Comparison of ENCODE assay signal across 25 mouse cellular contexts in genomic region chr5:144918204-144918603, GRCm38 (mm10).
"Had no signal": no experiment of that assay in that cellular context is flagged by ENCODE, and none has a peak within 500 bp of the region (broad histone marks: within the 10 kb centered on the region; RNA-seq: fewer than 3 reads in every experiment).

No protein-coding gene starts in this region.

- ATAC-seq: hindbrain, postnatal 0 days; intestine, embryonic 16.5 days had no signal

- DNase-seq: gastrocnemius, adult 2 months; gastrocnemius, postnatal 14 days; gastrocnemius, postnatal 36 days; heart, adult 11 months; heart, adult 2 months; heart, postnatal 14 days; heart, postnatal 36 days; kidney, adult 11 months; kidney, adult 2 months; kidney, adult 9 months; kidney, postnatal 14 days; kidney, postnatal 36 days; layer of hippocampus, adult 9-11 months; layer of hippocampus, postnatal 36 days; left cerebral cortex, postnatal 4 days had no signal

- H3K4me3 ChIP-seq: gastrocnemius, adult 2 months; heart, adult 2 months; heart, embryonic 13.5 days; heart, embryonic 15.5 days; hindbrain, embryonic 13.5 days; hindbrain, embryonic 15.5 days; kidney, embryonic 15.5 days; limb, embryonic 13.5 days had no signal

- H3K9me3 ChIP-seq: heart, embryonic 13.5 days; heart, embryonic 15.5 days; hindbrain, embryonic 13.5 days; hindbrain, embryonic 15.5 days; kidney, embryonic 15.5 days; limb, embryonic 13.5 days had no signal

- H3K9ac ChIP-seq: heart, embryonic 13.5 days; heart, embryonic 15.5 days; hindbrain, embryonic 13.5 days; hindbrain, embryonic 15.5 days; kidney, embryonic 15.5 days; limb, embryonic 13.5 days had no signal

- H3K27me3 ChIP-seq: heart, embryonic 13.5 days; heart, embryonic 15.5 days; hindbrain, embryonic 13.5 days; hindbrain, embryonic 15.5 days; kidney, embryonic 15.5 days; limb, embryonic 13.5 days had no signal

- H3K36me3 ChIP-seq: heart, embryonic 13.5 days; heart, embryonic 15.5 days; hindbrain, embryonic 13.5 days; hindbrain, embryonic 15.5 days; kidney, embryonic 15.5 days; limb, embryonic 13.5 days had no signal

- H3K27ac ChIP-seq: gastrocnemius, adult 2 months; heart, adult 2 months; heart, embryonic 13.5 days; heart, embryonic 15.5 days; hindbrain, embryonic 13.5 days; hindbrain, embryonic 15.5 days; hindbrain, postnatal 0 days; kidney, embryonic 15.5 days; kidney, postnatal 0 days; limb, embryonic 13.5 days had no signal

- H3K4me2 ChIP-seq: heart, embryonic 11.5 days; heart, embryonic 13.5 days; heart, embryonic 15.5 days; hindbrain, embryonic 13.5 days; hindbrain, embryonic 15.5 days; kidney, embryonic 15.5 days; limb, embryonic 13.5 days had no signal
